Mouse (Mus musculus): ENCODE results near the gene Gm597.

The Gm597 gene

GRCm38 (mm10) chr1:28780152-28780551 is at the start of gene Gm597:
Gene Gm597, minus strand, starts transcription at chr1:28780252.
- no peak for DNase-seq (ENCODE audit: low spot score)

GRCm38 (mm10) chr1:28807689-28808088 is 27.6 kb upstream of the Gm597 start:
- no peak for DNase-seq (ENCODE audit: low spot score)

- no peak for DNase-seq (ENCODE audit: low spot score)
Measured at GRCm38 (mm10) chr1:28806618-28807017, 26.6 kb upstream of the Gm597 start.

GRCm38 (mm10) chr1:28800881-28801280 is 20.8 kb upstream of the Gm597 start:
- no peak for DNase-seq (ENCODE audit: low spot score)

Data from yolk sac, embryonic 10.5 days (tissue).